Mouse (Mus musculus) CH12.LX (cell line): ENCODE results near the gene Ctcf. TPM values are rescaled to one million over a fixed set of nuclear protein-coding genes. Genes with fewer than 3 reads are reported as not detected.

Experiments
- DNase-seq: peaks from one replicate; pipeline ENCODE4 v3.0.0-alpha.2; 2013; ENCODE audit errors: extremely low read depth
- H3K27ac ChIP-seq: 2 replicates; pipeline ENCODE4 v1.5.1; 2012; ENCODE audit warnings: low read depth, mild to moderate bottlenecking, control low read depth, moderate library complexity; ENCODE audit not compliant: insufficient read depth
- H3K27me3 ChIP-seq: replicated peaks from 2 replicates; pipeline ENCODE3; 2012; ENCODE audit warnings: inconsistent platforms
- H3K36me3 ChIP-seq, 2 experiments: replicated peaks in 1 of 2; 2 replicates each; pipeline versions ENCODE3 to v1.6.1; 2012; ENCODE audit warnings: inconsistent platforms in 1 of 2, low read length in 1 of 2, mild to moderate bottlenecking in 1 of 2, mixed read lengths in 1 of 2, moderate library complexity in 1 of 2; ENCODE audit not compliant: control insufficient read depth in 1 of 2, insufficient read depth in 1 of 2
- H3K4me1 ChIP-seq, 2 experiments: 2 replicates each; pipeline ENCODE4 v1.6.1; 2012; ENCODE audit warnings: inconsistent platforms in 1 of 2, moderate library complexity in 1 of 2; ENCODE audit not compliant: insufficient read depth in 2 of 2, control insufficient read depth in 1 of 2
- H3K4me2 ChIP-seq: 2 replicates; pipeline ENCODE4 v1.6.1; 2012; ENCODE audit warnings: low read depth, mild to moderate bottlenecking, control low read depth; ENCODE audit not compliant: poor library complexity, insufficient read depth, severe bottlenecking
- H3K4me3 ChIP-seq, 3 experiments: fragments of 150-350 bp in 1 of 3; sonication (generic) in 1 of 3; replicated peaks in 1 of 3; 2 replicates each; pipeline versions ENCODE3 to v1.5.1; 2011 to 2012; ENCODE audit warnings: low read depth in 2 of 3, low read length in 2 of 3, mild to moderate bottlenecking in 2 of 3, moderate library complexity in 2 of 3, control low read depth in 1 of 3, improper control_type of control experiment in 1 of 3, inconsistent platforms in 1 of 3, mixed read lengths in 1 of 3; ENCODE audit not compliant: poor library complexity in 1 of 3
- H3K79me2 ChIP-seq: replicated peaks from 2 replicates; pipeline ENCODE4 v1.6.1; 2012; ENCODE audit warnings: mild to moderate bottlenecking, moderate library complexity; ENCODE audit not compliant: control insufficient read depth, poor library complexity, insufficient read depth, severe bottlenecking; ENCODE audit errors: extremely low read depth
- H3K9ac ChIP-seq: 2 replicates; pipeline ENCODE4 v1.6.1; 2012; ENCODE audit warnings: low read depth, mild to moderate bottlenecking, control low read depth, moderate library complexity; ENCODE audit not compliant: insufficient read depth
- H3K9me3 ChIP-seq: replicated peaks from 2 replicates; pipeline ENCODE3; 2012; ENCODE audit warnings: low read length, inconsistent platforms, mixed read lengths
- CHD1 ChIP-seq: IDR thresholded peaks from 2 replicates; pipeline ENCODE4 v1.6.1; 2012; ENCODE audit warnings: low read depth, low read length, improper control_type of control experiment, inconsistent platforms
- CHD2 ChIP-seq: IDR thresholded peaks from 2 replicates; pipeline ENCODE4 v1.6.1; 2011; ENCODE audit warnings: low read length, improper control_type of control experiment
- CTCF ChIP-seq, 2 experiments: IDR thresholded peaks in 1 of 2; conservative IDR thresholded peaks in 1 of 2; 2 replicates each; pipeline ENCODE4 v1.5.1; 2011 to 2012; ENCODE audit warnings: low read depth in 2 of 2, low read length in 2 of 2, improper control_type of control experiment in 1 of 2, inconsistent platforms in 1 of 2, mild to moderate bottlenecking in 1 of 2, moderate library complexity in 1 of 2
- ELF1 ChIP-seq: IDR thresholded peaks from 2 replicates; pipeline ENCODE4 v1.6.1; 2014; ENCODE audit warnings: low read depth, mild to moderate bottlenecking, inconsistent platforms, low read length, improper control_type of control experiment
- EP300 ChIP-seq: IDR thresholded peaks from 2 replicates; pipeline ENCODE4 v1.6.1; 2011; ENCODE audit warnings: low read length, improper control_type of control experiment
- ETS1 ChIP-seq: conservative IDR thresholded peaks from 2 replicates; pipeline ENCODE4 v1.6.1; 2012; ENCODE audit warnings: low read depth, mild to moderate bottlenecking, inconsistent platforms, low read length, improper control_type of control experiment, moderate library complexity
- JUN ChIP-seq: IDR thresholded peaks from 2 replicates; pipeline ENCODE4 v1.6.1; 2011; ENCODE audit warnings: low read depth, mild to moderate bottlenecking, low read length, improper control_type of control experiment, moderate library complexity; ENCODE audit not compliant: insufficient read depth
- JUND ChIP-seq: conservative IDR thresholded peaks from 2 replicates; pipeline ENCODE4 v1.6.1; 2011; ENCODE audit warnings: low read depth, low read length, improper control_type of control experiment
- KAT2A ChIP-seq: IDR thresholded peaks from 2 replicates; pipeline ENCODE4 v1.6.1; 2012; ENCODE audit warnings: low read length, improper control_type of control experiment, inconsistent platforms; ENCODE audit not compliant: insufficient replicate concordance
- MAX ChIP-seq: IDR thresholded peaks from 2 replicates; pipeline ENCODE4 v1.6.1; 2011; ENCODE audit warnings: low read length, improper control_type of control experiment
- MAZ ChIP-seq: IDR thresholded peaks from 2 replicates; pipeline ENCODE4 v1.6.1; 2012; ENCODE audit warnings: low read depth, mild to moderate bottlenecking, inconsistent platforms, low read length, improper control_type of control experiment, moderate library complexity
- MYC ChIP-seq: IDR thresholded peaks from 2 replicates; pipeline ENCODE4 v1.6.1; 2011; ENCODE audit warnings: low read depth, mild to moderate bottlenecking, improper control_type of control experiment, low read length
- NELFE ChIP-seq: IDR thresholded peaks from 2 replicates; pipeline ENCODE4 v1.6.1; 2011; ENCODE audit warnings: low read depth, low read length, improper control_type of control experiment
- NRF1 ChIP-seq: IDR thresholded peaks from 2 replicates; pipeline ENCODE4 v1.6.1; 2014; ENCODE audit warnings: low read depth, mild to moderate bottlenecking, inconsistent platforms, low read length, improper control_type of control experiment, moderate library complexity
- PAX5 ChIP-seq: IDR thresholded peaks from 2 replicates; pipeline ENCODE4 v1.6.1; 2012; ENCODE audit warnings: low read length, inconsistent platforms, mixed read lengths
- POLR2A ChIP-seq: IDR thresholded peaks from 2 replicates; pipeline ENCODE4 v1.6.1; 2011; ENCODE audit warnings: low read depth, mild to moderate bottlenecking, improper control_type of control experiment, low read length
- RAD21 ChIP-seq: IDR thresholded peaks from 2 replicates; pipeline ENCODE4 v1.6.1; 2011; ENCODE audit warnings: low read depth, mild to moderate bottlenecking, low read length, improper control_type of control experiment, moderate library complexity
- RCOR1 ChIP-seq: conservative IDR thresholded peaks from 2 replicates; pipeline ENCODE4 v1.6.1; 2012; ENCODE audit warnings: low read depth, mild to moderate bottlenecking, inconsistent platforms, low read length, improper control_type of control experiment
- SMC3 ChIP-seq: IDR thresholded peaks from 2 replicates; pipeline ENCODE4 v1.6.1; 2011; ENCODE audit warnings: low read depth, low read length, improper control_type of control experiment
- UBTF ChIP-seq: IDR thresholded peaks from 2 replicates; pipeline ENCODE4 v1.6.1; 2012; ENCODE audit warnings: low read depth, mild to moderate bottlenecking, inconsistent platforms, low read length, improper control_type of control experiment, moderate library complexity
- USF1 ChIP-seq: IDR thresholded peaks from 2 replicates; pipeline ENCODE4 v1.6.1; 2014; ENCODE audit warnings: low read depth, mild to moderate bottlenecking, inconsistent platforms, low read length, improper control_type of control experiment
- USF2 ChIP-seq: conservative IDR thresholded peaks from 2 replicates; pipeline ENCODE4 v1.6.1; 2011; ENCODE audit warnings: low read depth, low read length, improper control_type of control experiment
- ZMIZ1 ChIP-seq: IDR thresholded peaks from 2 replicates; pipeline ENCODE4 v1.6.1; 2012; ENCODE audit warnings: low read depth, mild to moderate bottlenecking, inconsistent platforms, low read length, improper control_type of control experiment
- dilution Hi-C: fragments of 300-500 bp; cut with MboI; formaldehyde crosslinking; loops from 2 replicates; pipeline ENCODE4 v1.14.3; 2020; ENCODE audit warnings: low sequenced_read_pairs; ENCODE audit not compliant: extremely low pct_unique_long_range_greater_than_20kb, extremely low pct_ligation_motif_present
- in situ Hi-C: fragments of 300-500 bp; cut with MboI; formaldehyde crosslinking; loops from 3 replicates; pipeline ENCODE4 v1.14.3; 2019; ENCODE audit warnings: low sequenced_read_pairs, low pct_ligation_motif_present, low pct_unique_long_range_greater_than_20kb, mixed read lengths
- polyA plus RNA-seq: library from polyadenylated mRNA; unstranded; fragments of >175 nt; gene quantifications from 2 replicates; pipeline ENCODE4 v1.2.1, GENCODE M21; 2012; ENCODE audit warnings: low read depth; ENCODE audit not compliant: insufficient read length
- total RNA-seq, 2 experiments: library from RNA; depleted of rRNA; stranded (reverse); fragments of 300-350 nt in 1 of 2; fragments of >200 nt in 1 of 2; gene quantifications; 2 replicates each; pipeline ENCODE4 v1.2.3; 2012 to 2014

Gene Ctcf
- total and polyA plus RNA-seq, 3 experiments: 42.3 to 97.9 (median 52.4) TPM

- no peak for TF ChIP-seq CTCF (conservative IDR thresholded peaks at IDR 0.05 in 1 of 2, IDR thresholded peaks at IDR 0.05 in 1 of 2; ENCODE audit: low read depth in 2 of 2, low read length in 2 of 2)
- TF ChIP-seq MAZ: no peak
- TF ChIP-seq RAD21: no peak
- TF ChIP-seq EP300: no peak
- TF ChIP-seq CHD1: no peak
- no peak for TF ChIP-seq NRF1
- TF ChIP-seq USF2: no peak
- TF ChIP-seq ETS1: no peak
- no peak for TF ChIP-seq ELF1
- TF ChIP-seq MYC: no peak
- TF ChIP-seq, all 38 proteins: peak for 0
- in situ Hi-C loops (no loop called here), dilution Hi-C loops (no loop called here)
- Histone ChIP-seq H3K9ac (no peak overlapping the region), H3K79me2 (peaks cover 55% of the 10 kb centered on the region), H3K27me3 (no peaks in the 10 kb centered on the region), H3K4me3 (no peak overlapping the region), H3K36me3 (peaks cover 30 to 63% of the 10 kb centered on the region in 2 experiments), H3K4me1 (peaks cover 3 to 31% of the 10 kb centered on the region in 2 experiments), H3K9me3 (no peaks in the 10 kb centered on the region), H3K4me2 (no peak overlapping the region), H3K27ac (no peak overlapping the region)
- no peak for DNase-seq
Measured at GRCm38 (mm10) chr8:105648929-105649328, 12.6 kb downstream of the Ctcf start.

GRCm38 (mm10) chr8:105657641-105658040, 21.3 kb downstream of the Ctcf start:
- no peak overlapping the region for H3K27ac ChIP-seq
- H3K9me3 ChIP-seq: no peaks in the 10 kb centered on the region
- in situ Hi-C loops: no loop called here
- no peak overlapping the region for H3K9ac ChIP-seq
- dilution Hi-C loops: no loop called here
- peaks cover 0 to 21% of the 10 kb centered on the region in 2 experiments; a peak in 2 of 4 replicates for H3K4me1 ChIP-seq
- no peaks in the 10 kb centered on the region for H3K27me3 ChIP-seq
- no peak overlapping the region for H3K4me2 ChIP-seq
- H3K36me3 ChIP-seq: peaks cover 7 to 56% of the 10 kb centered on the region in 2 experiments
- H3K79me2 ChIP-seq: peaks cover 64% of the 10 kb centered on the region
- DNase-seq: no peak
- no peak overlapping the region for H3K4me3 ChIP-seq
- no peak for TF ChIP-seq USF2
- TF ChIP-seq JUN: no peak
- TF ChIP-seq MYC: no peak
- no peak for TF ChIP-seq POLR2A
- TF ChIP-seq MAZ: no peak
- no peak for TF ChIP-seq CHD2
- TF ChIP-seq NRF1: no peak
- no peak for TF ChIP-seq PAX5
- no peak for TF ChIP-seq RAD21
- TF ChIP-seq NELFE: no peak
- TF ChIP-seq RCOR1: no peak
- no peak for TF ChIP-seq USF1
- TF ChIP-seq SMC3: no peak
- TF ChIP-seq ELF1: no peak
- TF ChIP-seq ZMIZ1: no peak
- TF ChIP-seq UBTF: no peak
- TF ChIP-seq EP300: no peak
- TF ChIP-seq KAT2A: no peak
- TF ChIP-seq JUND: no peak
- TF ChIP-seq MAX: no peak
